Mouse (Mus musculus) ES-CJ7 (cell line): ENCODE measurements around the gene Rxra.

Experiments
- DNase-seq: peaks from one replicate; pipeline ENCODE4 v3.0.0; 2011; ENCODE audit warnings: low read depth, low spot score

Rxra gene

DNA sequence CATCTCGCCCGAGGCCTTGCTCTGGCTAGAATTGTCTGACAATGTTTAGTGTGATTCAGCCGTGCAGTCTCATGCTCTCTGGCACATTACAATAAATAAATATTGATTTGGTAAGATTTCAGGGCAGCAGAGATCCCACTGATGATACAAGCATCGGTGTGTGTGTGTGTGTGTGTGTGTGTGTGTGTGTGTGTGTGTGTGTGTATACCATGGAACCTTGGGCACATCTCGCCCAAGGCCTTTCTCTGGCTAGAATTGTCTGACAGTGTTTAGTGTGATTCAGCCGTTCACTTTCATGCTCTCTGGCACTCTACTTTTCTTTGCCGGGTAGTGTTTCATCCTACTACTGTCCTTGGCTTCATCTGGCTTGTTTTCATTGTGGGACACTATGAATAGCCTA, 130.5 kb downstream of the Rxra start:
- DNase-seq: no peak

DNA sequence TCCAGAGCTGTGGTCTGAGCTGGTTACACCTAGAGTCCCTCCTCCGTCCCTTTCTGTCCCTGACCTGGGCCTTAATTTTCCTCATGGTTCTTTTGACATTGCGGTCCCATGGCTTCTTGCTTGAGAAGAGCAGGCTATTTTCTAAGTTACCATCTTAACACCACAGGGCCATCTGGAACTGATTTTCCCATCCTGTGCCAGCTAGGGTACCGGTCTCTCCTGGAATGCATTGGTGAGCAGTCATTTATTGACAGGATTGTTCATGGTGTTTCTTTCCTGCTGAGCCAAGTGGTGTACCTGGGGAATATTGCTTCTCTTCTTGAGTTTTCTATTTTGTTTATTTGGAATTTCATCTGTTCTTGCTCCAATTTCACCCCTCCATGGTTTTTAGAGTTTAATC, 131.4 kb downstream of the Rxra start:
- DNase-seq: no peak

DNA sequence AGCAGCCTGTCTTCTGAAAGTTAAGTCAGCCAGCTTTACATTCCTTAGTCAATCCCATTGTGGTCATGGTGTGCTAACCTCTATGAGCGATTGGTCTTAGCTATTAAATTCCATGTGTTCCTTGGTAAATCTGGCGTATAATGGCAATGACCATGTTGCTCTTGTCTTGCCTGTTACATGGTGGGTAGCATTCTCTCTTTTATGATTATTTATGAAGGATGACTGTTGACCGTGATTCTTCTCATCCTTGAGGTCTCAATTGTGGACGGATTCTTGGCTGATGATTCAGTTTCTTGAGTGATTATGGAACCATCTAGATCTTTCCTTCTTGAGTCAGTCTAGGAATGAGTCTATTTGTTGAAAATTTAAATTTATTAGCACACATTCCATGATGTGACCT, 133.7 kb downstream of the Rxra start:
- DNase-seq: no peak
